Mouse (Mus musculus): Measurements from ENCODE around the gene Malsu1. TPM values are rescaled to one million over a fixed set of nuclear protein-coding genes. Genes with fewer than 3 reads are reported as not detected.

The Malsu1 gene
- polyA plus RNA-seq, 1 experiment from 2014 or later: 61.7 TPM

- Histone ChIP-seq H3K27me3 (no peaks in the 10 kb centered on the region), H3K9me3 (no peaks in the 10 kb centered on the region), H3K36me3 (no peaks in the 10 kb centered on the region), H3K9ac (no peak overlapping the region), H3K27ac (no peak overlapping the region), H3K4me2 (no peak overlapping the region), H3K4me3 (no peak overlapping the region), H3K4me1 (no peaks in the 10 kb centered on the region)
- 61% methylated on average over 8 of the region's 8 CpGs for WGBS
- ATAC-seq (ENCODE audit: insufficient number of reproducible peaks, low FRiP score, low TSS enrichment, low read depth): no peak
These were observed 26.6 kb upstream of the Malsu1 start for GRCm38 (mm10) chr6:49046976-49047375.

- H3K4me1 ChIP-seq: no peaks in the 10 kb centered on the region
- H3K9ac ChIP-seq: no peak overlapping the region
- no peak overlapping the region for H3K4me3 ChIP-seq
- H3K36me3 ChIP-seq: no peaks in the 10 kb centered on the region
- ATAC-seq (ENCODE audit: insufficient number of reproducible peaks, low FRiP score, low TSS enrichment, low read depth): no peak
- 67% methylated on average over 10 of the region's 10 CpGs for WGBS
- no peak overlapping the region for H3K27ac ChIP-seq
- no peak overlapping the region for H3K4me2 ChIP-seq
- no peaks in the 10 kb centered on the region for H3K9me3 ChIP-seq
- H3K27me3 ChIP-seq: no peaks in the 10 kb centered on the region
These were observed 25.7 kb upstream of the Malsu1 start for GRCm38 (mm10) chr6:49047848-49048247.

DNA sequence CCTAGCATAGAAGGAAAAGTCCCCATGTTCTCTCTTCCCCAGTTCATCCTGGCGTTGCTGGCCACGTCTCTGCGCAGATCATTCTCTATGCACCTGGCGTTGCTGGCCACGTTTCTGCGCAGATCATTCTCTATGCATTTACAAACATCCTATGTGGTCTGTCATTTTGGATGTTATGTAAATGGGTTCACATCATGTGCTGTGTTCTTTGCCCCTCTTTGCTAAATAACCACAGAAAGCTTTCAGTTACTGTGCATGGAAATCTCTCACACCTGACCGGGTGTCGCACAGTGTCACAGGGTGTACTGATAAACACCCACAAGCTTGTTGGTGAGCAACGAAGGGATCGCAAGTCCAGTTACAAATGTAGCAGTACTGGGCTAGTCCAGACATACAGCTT lies 25.2 kb upstream of the Malsu1 start:
- no peaks in the 10 kb centered on the region for H3K27me3 ChIP-seq
- H3K36me3 ChIP-seq: no peaks in the 10 kb centered on the region
- no peak overlapping the region for H3K9ac ChIP-seq
- H3K4me2 ChIP-seq: no peak overlapping the region
- H3K4me1 ChIP-seq: no peaks in the 10 kb centered on the region
- ATAC-seq (ENCODE audit: insufficient number of reproducible peaks, low FRiP score, low TSS enrichment, low read depth): no peak
- H3K4me3 ChIP-seq: no peak overlapping the region
- H3K9me3 ChIP-seq: no peaks in the 10 kb centered on the region
- H3K27ac ChIP-seq: no peak overlapping the region
- 89% methylated on average over 10 of the region's 10 CpGs for WGBS

GRCm38 (mm10) chr6:49050677-49051410 lies 22.8 kb upstream of the Malsu1 start:
- ATAC-seq (ENCODE audit: insufficient number of reproducible peaks, low FRiP score, low TSS enrichment, low read depth): no peak
- 76% methylated on average over 11 of the region's 11 CpGs for WGBS
- no peak overlapping the region for H3K4me2 ChIP-seq

GRCm38 (mm10) chr6:49052191-49052590 lies 21.4 kb upstream of the Malsu1 start:
- Histone ChIP-seq H3K27ac (no peak overlapping the region), H3K36me3 (no peaks in the 10 kb centered on the region), H3K4me2 (no peak overlapping the region), H3K4me3 (no peak overlapping the region), H3K9me3 (no peaks in the 10 kb centered on the region), H3K27me3 (no peaks in the 10 kb centered on the region), H3K9ac (no peak overlapping the region), H3K4me1 (peaks cover 5% of the 10 kb centered on the region)
- ATAC-seq (ENCODE audit: insufficient number of reproducible peaks, low FRiP score, low TSS enrichment, low read depth): no peak
- 65% methylated on average over 5 of the region's 5 CpGs for WGBS

More at GRCm38 (mm10) chr6:49050677-49051410, 22.8 kb upstream of the Malsu1 start:
- Histone ChIP-seq H3K9me3 (no peaks in the 10 kb centered on the region), H3K4me1 (peaks cover 5% of the 10 kb centered on the region), H3K27me3 (no peaks in the 10 kb centered on the region), H3K4me3 (no peak overlapping the region), H3K27ac (no peak overlapping the region), H3K36me3 (no peaks in the 10 kb centered on the region), H3K9ac (no peak overlapping the region)

DNA sequence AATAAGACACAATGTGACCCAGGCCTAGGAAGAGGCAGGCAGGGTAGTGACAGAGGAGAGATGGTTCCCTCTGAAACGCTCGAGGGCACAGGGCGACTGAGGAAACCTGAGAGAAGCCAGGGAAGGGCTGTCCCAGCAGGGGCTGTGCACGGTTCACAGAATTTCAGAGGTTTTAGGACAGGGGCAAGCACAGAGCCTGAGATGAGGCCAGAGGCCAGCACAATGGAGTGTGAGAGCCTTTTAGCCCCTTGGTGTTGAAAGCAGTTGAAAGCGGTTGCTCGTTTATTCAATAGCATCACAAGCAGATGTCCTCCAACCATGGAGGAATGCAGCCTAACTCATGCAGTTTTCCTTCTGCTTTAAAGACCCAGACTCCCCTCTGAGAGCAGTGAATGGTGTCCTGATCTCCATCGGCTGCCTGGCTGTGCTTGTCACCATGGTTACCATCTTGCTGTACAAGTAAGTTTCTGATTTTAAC lies 18.3 kb upstream of the Malsu1 start:
- Histone ChIP-seq H3K36me3 (no peaks in the 10 kb centered on the region), H3K27me3 (no peaks in the 10 kb centered on the region), H3K9ac (no peak overlapping the region), H3K4me3 (no peak overlapping the region), H3K9me3 (no peaks in the 10 kb centered on the region), H3K27ac (peak overlapping the region; percentile 27; the same call in 1 of the 2 replicates), H3K4me1 (peaks cover 5% of the 10 kb centered on the region), H3K4me2 (no peak overlapping the region)
- 10% methylated on average over 7 of the region's 7 CpGs for WGBS
- no peak for ATAC-seq (ENCODE audit: insufficient number of reproducible peaks, low FRiP score, low TSS enrichment, low read depth)

- H3K9me3 ChIP-seq: no peaks in the 10 kb centered on the region
- no peak overlapping the region for H3K9ac ChIP-seq
- H3K4me2 ChIP-seq: no peak overlapping the region
- ATAC-seq (ENCODE audit: insufficient number of reproducible peaks, low FRiP score, low TSS enrichment, low read depth): no peak
- H3K4me1 ChIP-seq: peaks cover 5% of the 10 kb centered on the region
- no peaks in the 10 kb centered on the region for H3K27me3 ChIP-seq
- H3K27ac ChIP-seq: no peak overlapping the region
- H3K4me3 ChIP-seq: no peak overlapping the region
- WGBS: 66% methylated on average over 9 of the region's 9 CpGs
- no peaks in the 10 kb centered on the region for H3K36me3 ChIP-seq
These were observed 17.6 kb upstream of the Malsu1 start for GRCm38 (mm10) chr6:49056009-49056408.

- no peaks in the 10 kb centered on the region for H3K36me3 ChIP-seq
- H3K4me2 ChIP-seq: no peak overlapping the region
- 41% methylated on average over 8 of the region's 8 CpGs for WGBS
- H3K27ac ChIP-seq: no peak overlapping the region
- no peaks in the 10 kb centered on the region for H3K27me3 ChIP-seq
- ATAC-seq (ENCODE audit: insufficient number of reproducible peaks, low FRiP score, low TSS enrichment, low read depth): no peak
- no peak overlapping the region for H3K9ac ChIP-seq
- H3K4me1 ChIP-seq: peaks cover 5% of the 10 kb centered on the region
- H3K9me3 ChIP-seq: no peaks in the 10 kb centered on the region
- H3K4me3 ChIP-seq: no peak overlapping the region
These were observed 16.3 kb upstream of the Malsu1 start for GRCm38 (mm10) chr6:49057053-49058021.

DNA sequence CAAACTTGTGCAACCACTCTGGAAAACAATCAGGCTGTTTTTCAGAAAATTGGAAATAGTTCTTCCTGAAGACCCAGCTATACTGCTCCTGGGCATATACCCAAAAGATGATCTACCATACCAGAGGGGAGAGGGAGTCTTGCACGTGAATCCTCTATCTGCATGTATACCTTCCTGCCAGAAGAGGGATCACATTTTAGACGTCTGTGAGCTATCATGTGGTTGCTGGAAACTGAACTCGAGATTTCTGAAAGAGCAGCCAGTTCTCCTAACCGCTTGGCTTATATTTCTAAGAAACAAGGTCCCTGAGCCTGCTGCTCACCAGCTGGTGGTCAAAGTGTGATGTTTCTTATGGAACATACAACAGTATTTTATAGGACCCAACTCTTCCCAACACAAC lies 5.2 kb upstream of the Malsu1 start:
- Histone ChIP-seq H3K27me3 (no peaks in the 10 kb centered on the region), H3K9me3 (no peaks in the 10 kb centered on the region), H3K36me3 (no peaks in the 10 kb centered on the region), H3K4me3 (no peak overlapping the region), H3K9ac (no peak overlapping the region), H3K27ac (no peak overlapping the region), H3K4me1 (no peaks in the 10 kb centered on the region), H3K4me2 (no peak overlapping the region)
- 32% methylated on average over 4 of the region's 4 CpGs for WGBS
- ATAC-seq (ENCODE audit: insufficient number of reproducible peaks, low FRiP score, low TSS enrichment, low read depth): no peak

GRCm38 (mm10) chr6:49074117-49074490 lies 509 bp downstream of the Malsu1 start:
- H3K27ac ChIP-seq: peak overlapping the region; percentile 87

DNA sequence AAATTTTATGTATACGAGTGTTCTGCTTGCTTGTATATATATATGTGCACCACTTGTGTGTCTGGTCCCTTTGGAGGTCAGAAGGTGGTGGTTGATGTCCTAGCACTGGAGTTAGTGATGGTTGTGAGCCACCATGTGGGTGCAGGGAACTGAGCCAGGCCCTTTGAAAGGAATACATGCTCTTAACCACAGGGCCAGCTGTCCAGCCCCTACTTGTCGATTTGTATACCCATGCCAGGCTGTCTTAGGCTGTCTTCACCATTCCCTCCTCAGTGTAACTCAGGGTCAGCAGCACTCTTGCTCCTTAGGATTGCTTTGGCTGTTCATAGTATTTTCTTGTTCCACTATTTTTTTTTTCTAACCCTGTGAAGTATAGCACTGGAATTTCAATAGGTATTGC lies 4.3 kb downstream of the Malsu1 start:
- 90% methylated on average over 2 of the region's 2 CpGs for WGBS
- no peak for ATAC-seq (ENCODE audit: insufficient number of reproducible peaks, low FRiP score, low TSS enrichment, low read depth)
- H3K9me3 ChIP-seq: no peaks in the 10 kb centered on the region
- H3K4me1 ChIP-seq: peaks cover 9% of the 10 kb centered on the region
- no peaks in the 10 kb centered on the region for H3K27me3 ChIP-seq
- no peak overlapping the region for H3K27ac ChIP-seq
- H3K9ac ChIP-seq: no peak overlapping the region
- 0 out of 2 replicates have a peak, but pooled peaks cover 7% of the 10 kb centered on the region for H3K36me3 ChIP-seq
- H3K4me2 ChIP-seq: no peak overlapping the region
- H3K4me3 ChIP-seq: no peak overlapping the region

More at GRCm38 (mm10) chr6:49074117-49074490, 509 bp downstream of the Malsu1 start:
- Histone ChIP-seq H3K4me3 (peak overlapping the region; percentile 97), H3K9me3 (no peaks in the 10 kb centered on the region), H3K36me3 (no peaks in the 10 kb centered on the region), H3K9ac (peak overlapping the region; percentile 96), H3K4me1 (peaks cover 9% of the 10 kb centered on the region), H3K27me3 (no peaks in the 10 kb centered on the region), H3K4me2 (peak overlapping the region; percentile 70)
- under 1% methylated on average over 19 of the region's 19 CpGs for WGBS
- peak; percentile 49 for ATAC-seq (ENCODE audit: insufficient number of reproducible peaks, low FRiP score, low TSS enrichment, low read depth)

DNA sequence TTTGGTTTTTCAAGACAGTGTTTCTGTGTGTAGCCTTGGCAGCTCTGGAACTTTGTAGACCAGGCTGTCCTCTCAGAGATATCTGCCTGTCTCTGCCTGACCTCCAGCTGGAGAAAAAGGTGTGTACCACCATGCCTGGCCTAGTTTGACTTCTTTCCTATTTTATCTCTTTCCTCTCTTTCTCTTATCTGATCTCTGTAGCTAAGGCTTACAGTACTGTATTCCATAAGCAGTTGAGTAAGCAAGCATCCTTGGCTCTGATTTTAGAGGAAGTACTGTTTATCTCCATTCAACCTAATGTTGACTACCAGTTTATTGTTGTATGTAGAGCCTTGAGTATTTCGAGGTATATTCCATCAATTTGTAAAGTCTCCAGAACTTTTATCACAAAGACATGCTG lies 5.7 kb downstream of the Malsu1 start:
- 88% methylated on average over 1 of the region's 1 CpGs for WGBS
- Histone ChIP-seq H3K4me1 (peaks cover 9% of the 10 kb centered on the region), H3K36me3 (peaks cover 20% of the 10 kb centered on the region), H3K27ac (no peak overlapping the region), H3K27me3 (no peaks in the 10 kb centered on the region), H3K4me3 (no peak overlapping the region), H3K9ac (no peak overlapping the region), H3K4me2 (no peak overlapping the region), H3K9me3 (no peaks in the 10 kb centered on the region)
- no peak for ATAC-seq (ENCODE audit: insufficient number of reproducible peaks, low FRiP score, low TSS enrichment, low read depth)
